Mouse (Mus musculus): Measurements from ENCODE around the gene Ubac1. TPM values are rescaled to one million over a fixed set of nuclear protein-coding genes. Genes with fewer than 3 reads are reported as not detected.

Ubac1 gene
- polyA plus RNA-seq, 1 experiment from 2014 or later: 86.4 TPM

- H3K9ac ChIP-seq (replicated peaks; ENCODE audit: low read depth, low read length): no peak overlapping the region
- no peak overlapping the region for H3K27ac ChIP-seq (ENCODE audit: low read length)
- H3K4me1 ChIP-seq (ENCODE audit: control insufficient read depth, insufficient read depth, low read length): peaks cover 10% of the 10 kb centered on the region
- H3K36me3 ChIP-seq (ENCODE audit: control insufficient read depth, insufficient read depth, low read length): peaks cover 15% of the 10 kb centered on the region
- no peak for ATAC-seq (ENCODE audit: insufficient number of reproducible peaks, insufficient read depth, low FRiP score, low read depth)
- H3K9me3 ChIP-seq (ENCODE audit: control insufficient read depth, low read depth, low read length): no peaks in the 10 kb centered on the region
- peak overlapping the region; percentile 64; the same call in 1 of the 2 replicates for H3K4me2 ChIP-seq (replicated peaks; ENCODE audit: low read depth, low read length)
- 0 out of 2 replicates have a peak overlapping the region, but pooled peaks have one; percentile 49 for H3K4me3 ChIP-seq (ENCODE audit: low read depth, low read length)
- H3K27me3 ChIP-seq (ENCODE audit: control insufficient read depth, insufficient read depth, low read length): no peaks in the 10 kb centered on the region
- 70% methylated on average over 3 of the region's 3 CpGs for WGBS
Measured at GRCm38 (mm10) chr2:26019923-26020322, 1.6 kb downstream of the Ubac1 start.

GRCm38 (mm10) chr2:26017326-26017725 is 4.2 kb downstream of the Ubac1 start:
- Histone ChIP-seq H3K4me1 (ENCODE audit: control insufficient read depth, insufficient read depth, low read length) (peaks cover 10% of the 10 kb centered on the region), H3K9ac (replicated peaks; ENCODE audit: low read depth, low read length) (no peak overlapping the region), H3K27ac (ENCODE audit: low read length) (no peak overlapping the region), H3K4me3 (ENCODE audit: low read depth, low read length) (no peak overlapping the region), H3K4me2 (replicated peaks; ENCODE audit: low read depth, low read length) (no peak overlapping the region), H3K9me3 (ENCODE audit: control insufficient read depth, low read depth, low read length) (no peaks in the 10 kb centered on the region), H3K36me3 (ENCODE audit: control insufficient read depth, insufficient read depth, low read length) (peaks cover 34% of the 10 kb centered on the region), H3K27me3 (ENCODE audit: control insufficient read depth, insufficient read depth, low read length) (no peaks in the 10 kb centered on the region)
- ATAC-seq (ENCODE audit: insufficient number of reproducible peaks, insufficient read depth, low FRiP score, low read depth): no peak
- 67% methylated on average over 4 of the region's 4 CpGs for WGBS

GRCm38 (mm10) chr2:26013674-26014073 is 7.9 kb downstream of the Ubac1 start:
- Histone ChIP-seq H3K9ac (replicated peaks; ENCODE audit: low read depth, low read length) (no peak overlapping the region), H3K4me3 (ENCODE audit: low read depth, low read length) (no peak overlapping the region), H3K27me3 (ENCODE audit: control insufficient read depth, insufficient read depth, low read length) (no peaks in the 10 kb centered on the region), H3K4me1 (ENCODE audit: control insufficient read depth, insufficient read depth, low read length) (no peaks in the 10 kb centered on the region), H3K36me3 (ENCODE audit: control insufficient read depth, insufficient read depth, low read length) (peaks cover 69% of the 10 kb centered on the region), H3K4me2 (replicated peaks; ENCODE audit: low read depth, low read length) (no peak overlapping the region), H3K27ac (ENCODE audit: low read length) (no peak overlapping the region), H3K9me3 (ENCODE audit: control insufficient read depth, low read depth, low read length) (no peaks in the 10 kb centered on the region)
- peak; percentile 93; the same call in 1 of the 2 replicates for ATAC-seq (ENCODE audit: insufficient number of reproducible peaks, insufficient read depth, low FRiP score, low read depth)
- WGBS: 79% methylated on average over 3 of the region's 3 CpGs

GRCm38 (mm10) chr2:26011420-26011819 is 10.1 kb downstream of the Ubac1 start:
- peaks cover 78% of the 10 kb centered on the region for H3K36me3 ChIP-seq (ENCODE audit: control insufficient read depth, insufficient read depth, low read length)
- H3K4me3 ChIP-seq (ENCODE audit: low read depth, low read length): no peak overlapping the region
- 77% methylated on average over 1 of the region's 1 CpGs for WGBS
- H3K9ac ChIP-seq (replicated peaks; ENCODE audit: low read depth, low read length): no peak overlapping the region
- H3K27me3 ChIP-seq (ENCODE audit: control insufficient read depth, insufficient read depth, low read length): no peaks in the 10 kb centered on the region
- no peaks in the 10 kb centered on the region for H3K4me1 ChIP-seq (ENCODE audit: control insufficient read depth, insufficient read depth, low read length)
- no peak for ATAC-seq (ENCODE audit: insufficient number of reproducible peaks, insufficient read depth, low FRiP score, low read depth)
- no peaks in the 10 kb centered on the region for H3K9me3 ChIP-seq (ENCODE audit: control insufficient read depth, low read depth, low read length)
- no peak overlapping the region for H3K27ac ChIP-seq (ENCODE audit: low read length)
- no peak overlapping the region for H3K4me2 ChIP-seq (replicated peaks; ENCODE audit: low read depth, low read length)

- Histone ChIP-seq H3K4me3 (ENCODE audit: low read depth, low read length) (no peak overlapping the region), H3K4me2 (replicated peaks; ENCODE audit: low read depth, low read length) (no peak overlapping the region), H3K9me3 (ENCODE audit: control insufficient read depth, low read depth, low read length) (no peaks in the 10 kb centered on the region), H3K36me3 (ENCODE audit: control insufficient read depth, insufficient read depth, low read length) (peaks cover 62% of the 10 kb centered on the region), H3K9ac (replicated peaks; ENCODE audit: low read depth, low read length) (no peak overlapping the region), H3K27ac (ENCODE audit: low read length) (no peak overlapping the region), H3K4me1 (ENCODE audit: control insufficient read depth, insufficient read depth, low read length) (no peaks in the 10 kb centered on the region), H3K27me3 (ENCODE audit: control insufficient read depth, insufficient read depth, low read length) (no peaks in the 10 kb centered on the region)
- WGBS: 81% methylated on average over 2 of the region's 2 CpGs
- no peak for ATAC-seq (ENCODE audit: insufficient number of reproducible peaks, insufficient read depth, low FRiP score, low read depth)
Measured at GRCm38 (mm10) chr2:26002001-26002400, 19.5 kb downstream of the Ubac1 start.

- ATAC-seq (ENCODE audit: insufficient number of reproducible peaks, insufficient read depth, low FRiP score, low read depth): no peak
- no peak overlapping the region for H3K9ac ChIP-seq (replicated peaks; ENCODE audit: low read depth, low read length)
- WGBS: 95% methylated on average over 5 of the region's 5 CpGs
- no peaks in the 10 kb centered on the region for H3K9me3 ChIP-seq (ENCODE audit: control insufficient read depth, low read depth, low read length)
- H3K4me2 ChIP-seq (replicated peaks; ENCODE audit: low read depth, low read length): no peak overlapping the region
- H3K4me1 ChIP-seq (ENCODE audit: control insufficient read depth, insufficient read depth, low read length): no peaks in the 10 kb centered on the region
- no peak overlapping the region for H3K4me3 ChIP-seq (ENCODE audit: low read depth, low read length)
- no peak overlapping the region for H3K27ac ChIP-seq (ENCODE audit: low read length)
- peaks cover 58% of the 10 kb centered on the region for H3K36me3 ChIP-seq (ENCODE audit: control insufficient read depth, insufficient read depth, low read length)
- H3K27me3 ChIP-seq (ENCODE audit: control insufficient read depth, insufficient read depth, low read length): no peaks in the 10 kb centered on the region
Measured at GRCm38 (mm10) chr2:26001136-26001535, 20.4 kb downstream of the Ubac1 start.

GRCm38 (mm10) chr2:25997716-25998115 is 23.8 kb downstream of the Ubac1 start:
- Histone ChIP-seq H3K9me3 (ENCODE audit: control insufficient read depth, low read depth, low read length) (no peaks in the 10 kb centered on the region), H3K4me2 (replicated peaks; ENCODE audit: low read depth, low read length) (no peak overlapping the region), H3K27me3 (ENCODE audit: control insufficient read depth, insufficient read depth, low read length) (no peaks in the 10 kb centered on the region), H3K4me3 (ENCODE audit: low read depth, low read length) (no peak overlapping the region), H3K9ac (replicated peaks; ENCODE audit: low read depth, low read length) (no peak overlapping the region), H3K4me1 (ENCODE audit: control insufficient read depth, insufficient read depth, low read length) (no peaks in the 10 kb centered on the region), H3K36me3 (ENCODE audit: control insufficient read depth, insufficient read depth, low read length) (peaks cover 34% of the 10 kb centered on the region), H3K27ac (ENCODE audit: low read length) (no peak overlapping the region)
- WGBS: 90% methylated on average over 3 of the region's 3 CpGs
- ATAC-seq (ENCODE audit: insufficient number of reproducible peaks, insufficient read depth, low FRiP score, low read depth): no peak

- no peak overlapping the region for H3K9ac ChIP-seq (replicated peaks; ENCODE audit: low read depth, low read length)
- no peaks in the 10 kb centered on the region for H3K27me3 ChIP-seq (ENCODE audit: control insufficient read depth, insufficient read depth, low read length)
- no peaks in the 10 kb centered on the region for H3K4me1 ChIP-seq (ENCODE audit: control insufficient read depth, insufficient read depth, low read length)
- no peak for ATAC-seq (ENCODE audit: insufficient number of reproducible peaks, insufficient read depth, low FRiP score, low read depth)
- H3K36me3 ChIP-seq (ENCODE audit: control insufficient read depth, insufficient read depth, low read length): peaks cover 23% of the 10 kb centered on the region
- H3K27ac ChIP-seq (ENCODE audit: low read length): no peak overlapping the region
- WGBS: 86% methylated on average over 3 of the region's 3 CpGs
- H3K4me3 ChIP-seq (ENCODE audit: low read depth, low read length): no peak overlapping the region
- no peak overlapping the region for H3K4me2 ChIP-seq (replicated peaks; ENCODE audit: low read depth, low read length)
- no peaks in the 10 kb centered on the region for H3K9me3 ChIP-seq (ENCODE audit: control insufficient read depth, low read depth, low read length)
Measured at GRCm38 (mm10) chr2:25994791-25995190, 26.8 kb downstream of the Ubac1 start.

GRCm38 (mm10) chr2:25992285-25992684 is 29.3 kb downstream of the Ubac1 start:
- H3K4me3 ChIP-seq (ENCODE audit: low read depth, low read length): no peak overlapping the region
- H3K27ac ChIP-seq (ENCODE audit: low read length): no peak overlapping the region
- no peaks in the 10 kb centered on the region for H3K27me3 ChIP-seq (ENCODE audit: control insufficient read depth, insufficient read depth, low read length)
- H3K9me3 ChIP-seq (ENCODE audit: control insufficient read depth, low read depth, low read length): no peaks in the 10 kb centered on the region
- no peak overlapping the region for H3K4me2 ChIP-seq (replicated peaks; ENCODE audit: low read depth, low read length)
- no peak overlapping the region for H3K9ac ChIP-seq (replicated peaks; ENCODE audit: low read depth, low read length)
- WGBS: 79% methylated on average over 2 of the region's 2 CpGs
- no peak for ATAC-seq (ENCODE audit: insufficient number of reproducible peaks, insufficient read depth, low FRiP score, low read depth)
- no peaks in the 10 kb centered on the region for H3K4me1 ChIP-seq (ENCODE audit: control insufficient read depth, insufficient read depth, low read length)
- peaks cover 3% of the 10 kb centered on the region; the same call in 1 of the 2 replicates for H3K36me3 ChIP-seq (ENCODE audit: control insufficient read depth, insufficient read depth, low read length)
